Mouse (Mus musculus) right cerebral cortex, postnatal 14 days (tissue): Measurements from ENCODE around the gene Hdac9.
A peak's percentile ranks its signal among the peaks of the same experiment; 100 is the strongest.

Source experiments
- DNase-seq: peaks from one replicate; pipeline ENCODE4 v3.0.0; 2022

The Hdac9 gene

GRCm38 (mm10) chr12:34201471-34201870, 715.4 kb downstream of the Hdac9 start:
- no peak for DNase-seq

- no peak for DNase-seq
These were observed 716.9 kb downstream of the Hdac9 start for GRCm38 (mm10) chr12:34200030-34200446.

GRCm38 (mm10) chr12:34195155-34195828, 721.6 kb downstream of the Hdac9 start:
- no peak for DNase-seq

GRCm38 (mm10) chr12:34194116-34194515, 722.8 kb downstream of the Hdac9 start:
- DNase-seq = no peak

GRCm38 (mm10) chr12:34191246-34191645, 725.6 kb downstream of the Hdac9 start:
- no peak for DNase-seq

GRCm38 (mm10) chr12:34178931-34179330, 738.0 kb downstream of the Hdac9 start:
- DNase-seq = no peak

- no peak for DNase-seq
These were observed 740.1 kb downstream of the Hdac9 start for GRCm38 (mm10) chr12:34176790-34177189.

GRCm38 (mm10) chr12:34173036-34173435, 743.9 kb downstream of the Hdac9 start:
- no peak for DNase-seq

- DNase-seq = no peak
These were observed 746.3 kb downstream of the Hdac9 start for GRCm38 (mm10) chr12:34170601-34171000.

GRCm38 (mm10) chr12:34165674-34166073, 751.2 kb downstream of the Hdac9 start:
- DNase-seq = no peak

GRCm38 (mm10) chr12:34156301-34156700, 760.6 kb downstream of the Hdac9 start:
- DNase-seq = no peak

GRCm38 (mm10) chr12:34155740-34156139, 761.2 kb downstream of the Hdac9 start:
- DNase-seq = no peak

- no peak for DNase-seq
These were observed 762.1 kb downstream of the Hdac9 start for GRCm38 (mm10) chr12:34154757-34155156.

- DNase-seq = no peak
These were observed 765.6 kb downstream of the Hdac9 start for GRCm38 (mm10) chr12:34151336-34151735.

GRCm38 (mm10) chr12:34142743-34143142, 774.2 kb downstream of the Hdac9 start:
- no peak for DNase-seq

GRCm38 (mm10) chr12:34113336-34113735, 803.6 kb downstream of the Hdac9 start:
- no peak for DNase-seq

- no peak for DNase-seq
These were observed 823.9 kb downstream of the Hdac9 start for GRCm38 (mm10) chr12:34092953-34093352.

- DNase-seq = no peak
These were observed 825.0 kb downstream of the Hdac9 start for GRCm38 (mm10) chr12:34091851-34092250.

- DNase-seq = no peak
These were observed 829.5 kb downstream of the Hdac9 start for GRCm38 (mm10) chr12:34087292-34087942.

GRCm38 (mm10) chr12:34076981-34077380, 839.9 kb downstream of the Hdac9 start:
- no peak for DNase-seq

- DNase-seq = no peak
These were observed 840.9 kb downstream of the Hdac9 start for GRCm38 (mm10) chr12:34075805-34076509.

- no peak for DNase-seq
These were observed 864.4 kb downstream of the Hdac9 start for GRCm38 (mm10) chr12:34052508-34052907.

- no peak for DNase-seq
These were observed 864.9 kb downstream of the Hdac9 start for GRCm38 (mm10) chr12:34052036-34052435.

- DNase-seq = peak; percentile 14
These were observed 865.8 kb downstream of the Hdac9 start for GRCm38 (mm10) chr12:34051112-34051511.
